Mouse (Mus musculus) liver, embryonic 14.5 days (tissue): Measurements from ENCODE around the gene Btbd9.

Experiments used
- CTCF ChIP-seq: IDR thresholded peaks from 2 replicates; pipeline ENCODE4 v1.5.1; 2016; ENCODE audit warnings: antibody characterized with exemption, low read depth, control low read depth
- EP300 ChIP-seq: IDR thresholded peaks from 2 replicates; pipeline ENCODE4 v1.6.1; 2016; ENCODE audit warnings: antibody characterized with exemption, low read depth

GRCm38 (mm10) chr17:30458301-30458700 lies 118.0 kb downstream of the Btbd9 start:
- TF ChIP-seq CTCF (no peak), EP300 (no peak)
